Mouse (Mus musculus) bone marrow macrophage, adult 2 months (primary cell): Measurements from ENCODE around the gene Dlx4. TPM values are rescaled to one million over a fixed set of nuclear protein-coding genes. Genes with fewer than 3 reads are reported as not detected.

Experiments used
- H3K27ac ChIP-seq: 2 replicates; pipeline ENCODE4 v1.5.1; 2012; ENCODE audit warnings: low read depth, low read length; ENCODE audit not compliant: insufficient read depth
- H3K4me1 ChIP-seq: 2 replicates; pipeline ENCODE4 v1.6.1; 2012; ENCODE audit warnings: low read length; ENCODE audit not compliant: control insufficient read depth, insufficient read depth
- H3K4me3 ChIP-seq: 2 replicates; pipeline ENCODE4 v1.5.1; 2012; ENCODE audit warnings: mild to moderate bottlenecking, low read length, moderate library complexity; ENCODE audit not compliant: insufficient read depth
- CTCF ChIP-seq: IDR thresholded peaks from 2 replicates; pipeline ENCODE4 v1.5.1; 2012; ENCODE audit warnings: low read depth, mild to moderate bottlenecking, low read length, moderate library complexity
- POLR2A ChIP-seq: IDR thresholded peaks from 2 replicates; pipeline ENCODE4 v1.6.1; 2012; ENCODE audit warnings: mild to moderate bottlenecking, low read depth, low read length, borderline replicate concordance
- polyA plus RNA-seq: library from polyadenylated mRNA; stranded (reverse); fragments of >200 nt; gene quantifications from 2 replicates; pipeline ENCODE4 v1.2.4, GENCODE M21; 2012; ENCODE audit not compliant: missing spikeins, insufficient read depth, insufficient read length

Dlx4 gene
- not detected in 2 replicates for polyA plus RNA-seq

DNA sequence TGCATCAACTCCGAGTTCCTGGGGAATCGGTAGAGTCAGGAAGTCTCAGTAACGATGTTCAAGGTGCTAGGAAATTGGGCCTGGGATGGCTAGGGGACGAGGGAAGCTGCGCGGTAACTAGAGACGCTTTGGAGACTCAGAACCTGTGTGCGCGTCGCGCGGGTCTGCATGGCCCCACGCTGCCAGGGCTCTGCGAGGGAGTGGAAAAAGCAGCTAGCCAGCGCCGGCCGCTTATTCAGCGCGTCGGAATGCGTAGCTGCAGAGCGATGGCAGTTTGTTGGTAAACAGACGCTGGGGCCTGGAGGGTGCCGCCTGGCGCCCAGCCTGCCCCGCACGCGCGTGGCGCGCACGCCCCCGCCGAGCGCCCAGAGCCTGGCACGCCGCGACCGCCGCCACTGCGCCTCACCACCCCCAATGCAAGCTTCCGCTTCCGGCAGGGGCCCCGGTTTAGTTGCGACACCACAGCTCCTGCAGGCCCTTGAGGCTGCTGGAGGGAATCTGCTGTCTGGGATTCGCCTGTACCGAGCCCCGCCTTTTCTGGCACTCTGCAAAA lies at the start of gene Dlx4:
Gene Dlx4, minus strand, starts transcription at position 413 of the 553 bp plus-strand sequence.
- Histone ChIP-seq H3K4me3 (peak within 1 kb of the TSS; percentile 58), H3K4me1 (0 out of 2 replicates have a peak, but pooled peaks cover 2% of the 10 kb centered on the region), H3K27ac (no peak within 1 kb of the TSS)
- no peak for TF ChIP-seq POLR2A

DNA sequence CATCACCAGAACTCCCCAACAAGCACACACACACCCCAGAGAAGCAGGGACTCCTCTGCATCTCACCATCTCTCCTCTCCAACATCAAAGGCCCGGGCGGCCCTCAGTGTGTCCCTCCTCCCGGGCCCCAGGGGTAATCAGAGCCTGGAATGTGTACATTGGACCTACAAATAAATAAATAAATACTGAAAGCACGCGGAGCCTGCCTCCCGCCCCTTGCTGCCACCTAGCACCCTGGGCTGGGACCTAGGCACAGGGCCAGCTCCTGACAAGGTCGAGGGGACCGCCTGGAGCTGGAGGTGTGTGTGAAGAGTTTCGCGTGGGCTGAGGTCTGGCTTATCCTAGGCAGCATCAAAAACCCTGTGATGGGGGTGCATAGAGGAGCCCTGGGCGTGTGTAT lies 43.8 kb upstream of the Dlx4 start:
- H3K4me3 ChIP-seq = no peak overlapping the region
- H3K4me1 ChIP-seq = no peaks in the 10 kb centered on the region
- TF ChIP-seq CTCF = no peak
- H3K27ac ChIP-seq = no peak overlapping the region

DNA sequence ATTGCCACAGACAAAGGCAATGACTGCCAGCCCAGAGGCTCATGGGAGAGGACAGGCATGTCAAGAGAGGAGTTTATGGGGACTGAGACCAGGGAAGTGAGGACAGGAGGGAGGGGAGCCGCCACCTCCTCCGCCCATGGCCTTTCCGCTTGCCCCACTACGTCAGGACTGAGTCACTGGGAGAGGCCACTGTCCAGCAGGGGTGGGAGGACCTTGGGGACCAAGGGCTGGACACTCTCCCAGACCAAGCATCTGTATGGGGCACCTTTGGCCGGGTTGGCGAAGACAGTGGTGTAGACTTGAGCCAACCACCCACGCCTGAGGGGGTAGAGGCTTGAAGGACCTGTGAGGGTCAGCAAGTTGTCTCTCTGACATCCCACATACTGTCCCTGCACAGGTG lies 40.8 kb upstream of the Dlx4 start:
- Histone ChIP-seq H3K27ac (no peak overlapping the region), H3K4me1 (no peaks in the 10 kb centered on the region), H3K4me3 (no peak overlapping the region)
- TF ChIP-seq CTCF (no peak), POLR2A (no peak)

DNA sequence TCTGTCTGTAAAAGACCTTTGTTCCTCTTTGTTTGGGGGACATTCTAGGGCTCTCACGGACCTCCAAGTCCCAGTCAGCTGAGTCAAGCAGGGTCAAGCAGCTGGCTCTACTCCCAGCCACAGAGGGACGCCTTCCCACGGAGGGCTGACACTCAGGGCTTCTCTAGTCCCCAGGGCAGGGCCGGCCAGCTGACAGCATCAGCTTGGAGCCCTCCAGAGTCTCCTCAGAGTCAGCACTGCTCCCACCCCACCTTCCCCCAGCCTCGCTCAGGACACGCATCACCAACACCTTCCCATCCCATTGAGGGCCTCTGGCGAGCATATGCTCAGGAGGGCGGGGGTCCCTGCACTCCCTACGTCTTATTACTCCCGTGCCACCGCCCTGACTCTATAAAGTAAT lies 39.6 kb upstream of the Dlx4 start:
- Histone ChIP-seq H3K27ac (no peak overlapping the region), H3K4me3 (no peak overlapping the region), H3K4me1 (no peaks in the 10 kb centered on the region)
- TF ChIP-seq POLR2A = no peak
- TF ChIP-seq CTCF = no peak

DNA sequence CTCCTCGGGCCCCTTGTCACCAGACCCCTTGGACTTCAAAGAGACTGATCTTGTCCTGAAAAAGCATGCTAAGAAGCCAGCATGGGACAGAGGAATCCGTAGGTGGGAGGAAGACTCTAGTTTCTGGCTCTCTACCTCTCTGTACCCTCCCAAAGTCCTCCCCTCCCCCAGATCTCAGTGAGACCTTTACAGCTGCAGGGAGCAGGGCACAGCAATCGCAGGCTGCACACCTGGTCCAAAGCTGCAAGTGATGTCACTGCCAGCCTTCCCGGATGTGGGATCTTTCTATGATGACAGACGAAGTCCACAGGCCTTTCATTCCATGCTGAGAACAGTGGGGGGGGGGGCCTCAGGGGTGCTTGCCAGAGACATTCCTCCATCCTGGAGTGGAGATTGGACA lies 38.5 kb upstream of the Dlx4 start:
- no peak for TF ChIP-seq CTCF
- Histone ChIP-seq H3K27ac (no peak overlapping the region), H3K4me3 (no peak overlapping the region), H3K4me1 (no peaks in the 10 kb centered on the region)

DNA sequence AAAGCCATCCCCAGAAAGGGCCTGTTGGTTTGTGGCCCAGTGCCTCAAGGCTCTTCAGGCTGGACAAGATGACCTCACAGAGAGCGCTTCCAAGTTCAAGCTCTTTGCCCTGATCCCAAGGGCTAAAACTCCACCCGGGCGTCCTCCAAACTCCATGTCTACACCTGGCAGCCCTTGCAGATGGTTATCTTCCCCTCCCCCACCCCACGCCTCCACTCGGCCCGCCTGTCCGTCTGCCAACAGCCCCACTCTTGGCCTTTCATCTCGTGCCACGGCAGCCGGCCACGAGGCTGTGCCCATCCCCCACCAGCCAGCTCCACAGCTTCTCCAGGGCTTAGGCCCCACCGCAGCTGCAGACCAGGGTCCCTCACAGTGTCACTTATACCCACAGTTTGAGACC lies 33.2 kb upstream of the Dlx4 start:
- Histone ChIP-seq H3K27ac (no peak overlapping the region), H3K4me1 (no peaks in the 10 kb centered on the region), H3K4me3 (no peak overlapping the region)
- TF ChIP-seq CTCF = no peak
- no peak for TF ChIP-seq POLR2A

DNA sequence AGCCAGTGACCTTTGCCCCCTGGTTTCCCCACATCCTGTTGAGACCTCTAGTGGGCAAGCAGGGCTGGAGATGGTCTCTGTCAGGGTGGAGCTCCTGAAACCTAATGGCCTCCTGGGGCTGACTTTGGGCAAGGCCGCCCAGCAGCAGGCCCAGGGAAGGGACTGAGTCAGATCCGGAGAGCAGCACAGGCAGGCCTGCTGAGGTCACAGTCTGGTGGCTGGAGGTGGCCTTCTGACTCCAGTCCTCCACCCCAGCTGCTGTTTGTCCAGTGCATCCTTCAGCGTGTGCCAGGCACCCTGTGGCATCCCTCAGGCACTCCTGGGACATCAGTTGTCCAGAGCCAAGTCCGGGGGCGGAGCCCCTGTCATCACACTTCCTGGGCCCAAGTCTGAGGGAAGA lies 19.8 kb upstream of the Dlx4 start:
- Histone ChIP-seq H3K4me1 (no peaks in the 10 kb centered on the region), H3K27ac (no peak overlapping the region), H3K4me3 (no peak overlapping the region)
- TF ChIP-seq POLR2A (no peak), CTCF (no peak)

DNA sequence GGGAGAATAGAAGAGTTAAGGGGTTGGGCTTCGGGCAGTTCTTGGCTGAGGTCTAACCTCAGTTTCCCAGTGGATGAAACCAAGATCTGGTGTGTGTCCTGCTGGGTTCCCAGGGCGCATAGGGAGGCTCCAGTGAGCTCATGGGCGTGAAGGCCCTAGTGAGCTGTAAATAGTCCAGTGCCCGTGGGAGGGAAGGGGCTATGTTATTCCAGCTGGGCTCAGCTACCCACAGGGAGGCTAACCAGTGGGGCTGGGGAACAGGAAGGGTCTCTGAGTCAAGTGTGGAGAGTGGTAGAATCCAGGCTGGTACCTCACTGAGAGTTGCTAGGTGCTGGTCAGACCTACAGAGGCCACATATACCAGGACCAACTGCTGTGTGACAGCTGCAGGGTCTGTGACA lies 15.6 kb upstream of the Dlx4 start:
- Histone ChIP-seq H3K27ac (no peak overlapping the region), H3K4me1 (no peaks in the 10 kb centered on the region), H3K4me3 (no peak overlapping the region)
- no peak for TF ChIP-seq CTCF
- no peak for TF ChIP-seq POLR2A

DNA sequence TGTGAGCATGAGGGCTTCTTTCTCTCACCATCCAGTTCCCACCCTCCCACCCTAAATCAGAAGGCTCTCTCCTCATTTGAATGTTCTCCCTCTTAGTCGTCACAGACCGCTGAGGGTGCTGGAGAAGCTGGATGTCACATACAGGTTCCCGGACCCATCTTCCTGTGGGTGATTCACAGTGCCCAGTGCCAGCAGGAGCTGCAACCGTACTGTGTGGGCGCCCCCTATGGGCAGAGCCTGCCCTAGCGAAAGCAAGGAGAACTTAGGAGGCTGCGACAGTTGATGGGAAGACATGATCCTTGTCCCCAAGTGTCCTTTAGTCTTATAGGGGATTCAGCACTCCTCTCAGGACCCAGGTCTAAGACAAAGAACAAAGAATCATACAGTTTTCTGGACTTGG lies 14.6 kb upstream of the Dlx4 start:
- no peaks in the 10 kb centered on the region for H3K4me1 ChIP-seq
- no peak overlapping the region for H3K27ac ChIP-seq
- TF ChIP-seq POLR2A (no peak), CTCF (no peak)
- H3K4me3 ChIP-seq = no peak overlapping the region

DNA sequence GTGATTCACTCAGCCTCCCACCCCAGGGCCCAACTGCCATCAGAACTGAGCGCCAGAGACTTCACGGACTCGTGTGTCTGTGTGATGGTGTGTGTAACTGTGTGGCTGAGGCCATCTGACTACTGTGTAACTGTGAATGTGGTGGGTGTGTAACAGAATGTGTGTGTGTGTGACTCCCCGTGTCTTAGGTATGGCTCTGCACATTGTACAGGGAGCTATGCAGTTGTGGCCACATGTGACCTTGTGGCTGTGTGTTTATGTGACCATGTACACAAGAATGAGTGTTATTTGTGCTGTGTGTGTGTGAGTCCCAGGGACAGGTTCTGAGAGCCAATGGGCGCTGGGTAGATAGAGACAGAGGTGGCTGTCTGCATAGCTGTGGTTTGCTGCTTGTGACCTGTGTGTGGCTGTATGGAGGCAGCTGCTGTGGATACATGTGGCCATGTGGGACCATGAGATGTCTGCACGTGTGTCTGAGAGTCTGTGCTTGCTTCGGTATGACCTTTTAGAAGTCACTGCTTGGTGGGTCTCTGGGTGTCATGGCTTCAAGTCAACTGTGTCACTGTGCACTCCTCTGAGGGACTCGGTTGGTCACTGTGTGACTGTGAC lies 13.8 kb upstream of the Dlx4 start:
- no peak overlapping the region for H3K4me3 ChIP-seq
- no peak overlapping the region for H3K27ac ChIP-seq
- TF ChIP-seq CTCF (no peak), POLR2A (no peak)
- H3K4me1 ChIP-seq = no peaks in the 10 kb centered on the region

DNA sequence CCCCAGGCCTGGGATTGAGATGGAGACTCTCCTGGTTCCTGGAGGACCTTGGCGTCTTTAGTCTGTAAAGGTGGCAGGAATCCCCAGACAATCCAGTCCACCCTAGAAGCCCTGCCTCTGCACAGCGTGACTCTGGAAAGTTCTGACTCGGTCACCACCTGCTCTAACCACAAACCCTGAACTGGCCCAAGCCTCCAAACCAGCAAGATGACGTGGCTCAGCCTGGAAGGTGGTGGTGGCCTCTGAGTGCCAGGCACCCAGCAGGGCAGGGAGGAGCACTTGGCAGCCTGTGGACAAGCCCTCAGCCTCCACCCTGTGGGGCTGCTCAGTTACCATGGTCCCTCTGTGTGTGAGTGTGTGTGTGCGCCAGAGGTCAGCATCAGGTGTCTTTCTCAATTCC lies 11.8 kb upstream of the Dlx4 start:
- Histone ChIP-seq H3K27ac (no peak overlapping the region), H3K4me1 (no peaks in the 10 kb centered on the region), H3K4me3 (no peak overlapping the region)
- TF ChIP-seq CTCF (no peak), POLR2A (no peak)
